Mouse (Mus musculus) thymus, adult 2 months (tissue): ENCODE data around the gene Pou2f2.

ENCODE experiments used
- CTCF ChIP-seq: fragments of 200-500 bp; IDR thresholded peaks from 2 replicates; pipeline ENCODE4 v1.5.1; 2012; ENCODE audit warnings: mild to moderate bottlenecking, control low read depth, low read length, moderate library complexity, borderline replicate concordance; ENCODE audit not compliant: control insufficient read depth, poor library complexity, insufficient read depth; ENCODE audit errors: extremely low read depth
- POLR2A ChIP-seq: fragments of 200-500 bp; IDR thresholded peaks from 2 replicates; pipeline ENCODE4 v1.6.1; 2012; ENCODE audit warnings: mild to moderate bottlenecking, low read length, control low read depth, moderate library complexity; ENCODE audit not compliant: control insufficient read depth, poor library complexity, insufficient read depth; ENCODE audit errors: extremely low read depth

DNA sequence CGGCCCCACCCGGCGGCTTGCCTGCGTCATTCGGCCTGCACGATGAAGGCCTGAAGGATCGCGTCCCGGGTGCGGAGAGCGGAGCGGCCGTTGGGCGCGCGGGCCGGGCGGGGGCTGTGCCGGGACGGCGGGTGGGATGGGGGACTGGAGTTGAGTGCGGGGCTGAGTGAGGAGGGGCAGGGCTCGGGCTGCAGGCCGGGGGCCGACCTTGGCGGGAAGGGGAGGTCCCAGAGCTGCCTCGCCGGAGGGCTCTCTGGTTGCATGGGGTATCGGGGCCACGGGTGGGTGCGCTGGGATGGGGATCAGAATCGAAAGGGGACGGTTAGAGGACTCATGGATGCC is 102.1 kb downstream of the Pou2f2 start:
- TF ChIP-seq CTCF = no peak
- no peak for TF ChIP-seq POLR2A
